Mouse (Mus musculus): ENCODE data around the gene Spin1. TPM values are rescaled to one million over a fixed set of nuclear protein-coding genes. Genes with fewer than 3 reads are reported as not detected.
"Not testable (repeated sequence)": the region's sequence is repeated elsewhere in the genome, so short reads cannot be mapped to it uniquely, and the experiment has no call there.

Gene Spin1
- polyA plus RNA-seq (2015; fragmentation: Nextera tagmentation; extraction: Ambion mirVana) = 125 and 131 TPM in 2 replicates

DNA sequence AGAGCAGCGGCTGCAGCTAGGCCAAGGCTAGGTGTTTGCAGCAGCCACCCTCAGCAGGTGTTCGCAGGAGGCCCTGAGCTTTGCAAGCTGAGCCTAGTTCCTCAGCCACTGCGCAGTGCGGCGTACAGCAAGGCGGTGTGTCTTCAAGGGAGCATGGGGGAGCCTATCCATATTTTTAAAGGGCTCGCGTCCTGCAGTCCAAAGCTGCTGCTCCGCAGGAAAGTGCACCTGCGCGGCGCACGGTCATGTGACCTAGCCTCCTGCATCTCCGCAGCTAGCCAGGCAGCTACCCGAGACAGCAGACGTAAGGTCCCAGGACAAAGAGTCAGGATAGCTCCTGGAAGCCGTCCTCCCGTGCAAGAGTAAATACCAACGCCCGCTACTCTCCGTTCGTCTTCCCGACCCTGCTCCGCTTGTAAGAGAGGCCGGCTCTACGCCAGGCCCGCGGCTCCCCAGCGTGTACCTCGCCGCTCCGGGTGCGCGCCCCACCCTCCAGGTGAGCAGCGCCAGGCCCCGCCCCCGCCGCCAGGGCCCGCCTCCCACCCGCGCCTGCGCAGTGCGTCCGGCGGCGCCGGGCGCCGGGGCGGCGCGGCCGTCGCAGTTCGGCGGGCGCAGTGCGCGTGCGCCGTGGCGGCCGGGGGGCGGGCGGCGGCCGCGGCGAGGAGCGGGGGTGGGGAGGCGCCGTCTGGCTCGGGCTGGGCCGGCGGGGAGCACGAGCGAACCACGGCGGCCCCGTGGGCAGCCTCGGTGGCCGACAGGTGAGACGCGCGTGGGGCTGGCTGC, at the start of gene Spin1:
TSS of gene Spin1 (plus strand) at position 648 of the 783 bp plus-strand sequence.
- Histone ChIP-seq H3K27ac (peak within 1 kb of the TSS; percentile 95), H3K9ac (peak within 1 kb of the TSS; percentile 98), H3K4me1 (peaks cover 28% of the 10 kb centered on the region), H3K27me3 (no peaks in the 10 kb centered on the region), H3K36me3 (peaks cover 21% of the 10 kb centered on the region), H3K9me3 (no peaks in the 10 kb centered on the region; the same call in 1 of the 2 replicates), H3K4me3 (peak within 1 kb of the TSS; percentile 73), H3K4me2 (replicated peaks) (peak within 1 kb of the TSS; percentile 95)
- under 1% methylated on average over 44 of the region's 85 CpGs for WGBS
- peak; percentile 83 for ATAC-seq (ENCODE audit: low FRiP score, low read depth)

DNA sequence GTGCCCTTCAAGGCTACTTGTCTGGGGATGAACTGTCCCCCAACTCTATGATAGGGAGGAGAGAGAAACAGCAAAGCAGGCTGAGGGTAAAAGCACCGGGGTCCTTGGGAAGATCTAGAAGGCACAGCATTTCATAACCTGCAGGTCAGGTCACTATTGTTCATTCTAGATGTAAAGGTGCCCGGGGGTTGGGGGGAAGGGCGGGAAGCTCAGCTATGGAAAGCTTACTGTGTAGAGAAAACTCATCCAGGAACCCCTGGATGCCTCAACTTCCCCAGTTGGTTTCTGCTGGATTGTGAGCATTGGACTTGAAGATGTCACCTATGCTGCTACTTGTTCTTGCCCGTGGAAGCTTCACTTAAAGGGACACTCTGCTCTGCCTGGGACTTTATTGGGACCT, 49.7 kb upstream of the Spin1 start:
- Histone ChIP-seq H3K4me3 (no peak overlapping the region), H3K9ac (no peak overlapping the region), H3K36me3 (no peaks in the 10 kb centered on the region), H3K4me1 (no peaks in the 10 kb centered on the region), H3K27me3 (no peaks in the 10 kb centered on the region), H3K27ac (no peak overlapping the region), H3K9me3 (no peaks in the 10 kb centered on the region), H3K4me2 (replicated peaks) (no peak overlapping the region)
- WGBS = 86% methylated on average over 4 of the region's 4 CpGs
- ATAC-seq (ENCODE audit: low FRiP score, low read depth) = no peak

DNA sequence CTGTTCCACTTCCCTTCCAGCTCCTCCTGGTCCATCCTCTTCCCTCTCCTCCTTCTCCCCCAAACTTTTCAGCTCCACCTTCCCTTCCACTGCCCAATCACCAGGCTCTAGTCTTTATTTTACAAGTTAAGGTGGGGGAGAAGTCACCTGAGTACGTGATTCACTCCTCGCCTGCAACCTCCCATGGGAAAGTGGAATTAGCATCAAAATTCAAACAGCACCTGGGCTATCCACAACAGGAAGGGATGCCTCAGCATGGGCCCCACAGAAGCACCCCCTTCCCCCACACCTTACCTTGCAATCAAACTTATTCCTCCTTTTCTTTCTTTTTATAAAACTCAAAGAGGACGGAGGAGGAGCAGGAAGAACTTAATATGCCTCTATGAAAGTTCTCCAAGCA, 48.3 kb upstream of the Spin1 start:
- H3K27ac ChIP-seq = no peak overlapping the region
- H3K4me3 ChIP-seq = no peak overlapping the region
- H3K27me3 ChIP-seq = no peaks in the 10 kb centered on the region
- H3K9ac ChIP-seq = no peak overlapping the region
- no peak overlapping the region for H3K4me2 ChIP-seq (replicated peaks)
- no peaks in the 10 kb centered on the region for H3K36me3 ChIP-seq
- no peaks in the 10 kb centered on the region for H3K4me1 ChIP-seq
- ATAC-seq (ENCODE audit: low FRiP score, low read depth) = no peak
- no peaks in the 10 kb centered on the region for H3K9me3 ChIP-seq
- 60% methylated on average over 3 of the region's 3 CpGs for WGBS

DNA sequence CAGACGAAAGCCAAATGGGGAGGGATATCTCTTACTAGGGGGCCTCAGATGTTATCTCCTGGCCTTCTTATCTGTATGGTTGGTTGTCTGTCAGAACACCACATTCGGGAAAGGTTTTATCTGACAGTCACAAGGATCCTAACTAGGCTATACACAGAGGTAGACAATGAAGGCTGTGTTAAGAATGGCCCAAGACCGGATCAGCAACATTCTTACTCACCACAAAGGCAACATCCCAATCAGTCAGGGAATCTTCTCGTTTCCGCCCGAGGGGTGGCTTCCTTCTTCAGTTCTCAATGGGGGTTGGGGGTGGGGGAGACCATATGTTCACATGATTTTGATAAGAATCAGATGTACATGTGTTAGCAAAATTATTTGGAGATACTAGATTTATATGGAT, 37.7 kb upstream of the Spin1 start:
- no peak for ATAC-seq (ENCODE audit: low FRiP score, low read depth)
- H3K9ac ChIP-seq = no peak overlapping the region

DNA sequence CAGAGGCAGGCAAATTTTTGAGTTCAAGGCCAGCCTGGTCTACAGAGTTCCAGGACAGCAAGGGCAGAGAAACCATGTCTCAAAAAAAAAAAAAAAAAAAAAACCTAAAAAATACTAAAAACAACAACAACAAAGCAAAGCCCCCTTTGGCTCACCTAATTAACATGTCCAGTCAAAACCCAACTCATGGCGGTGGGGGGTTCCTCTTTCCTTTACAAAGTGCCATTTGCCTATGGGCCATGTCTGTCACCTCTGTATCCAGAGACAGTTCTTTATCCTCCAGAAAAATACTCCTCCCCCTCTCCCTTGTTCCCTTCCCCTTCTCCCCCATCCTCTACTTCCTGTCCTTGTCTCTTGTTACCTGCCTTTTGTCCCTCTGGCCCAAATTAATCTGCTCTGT, 37.0 kb upstream of the Spin1 start:
- H3K27ac ChIP-seq = no peak overlapping the region
- no peak for ATAC-seq (ENCODE audit: low FRiP score, low read depth)
- H3K9ac ChIP-seq = no peak overlapping the region
- no peaks in the 10 kb centered on the region for H3K36me3 ChIP-seq
- H3K9me3 ChIP-seq = no peaks in the 10 kb centered on the region
- H3K4me1 ChIP-seq = no peaks in the 10 kb centered on the region
- H3K4me2 ChIP-seq (replicated peaks) = no peak overlapping the region
- no peak overlapping the region for H3K4me3 ChIP-seq
- H3K27me3 ChIP-seq = no peaks in the 10 kb centered on the region
- 80% methylated on average over 1 of the region's 1 CpGs for WGBS

More for the DNA sequence above, 37.7 kb upstream of the Spin1 start:
- H3K27ac ChIP-seq = no peak overlapping the region
- H3K4me3 ChIP-seq = no peak overlapping the region
- no peaks in the 10 kb centered on the region for H3K27me3 ChIP-seq
- WGBS = 71% methylated on average over 6 of the region's 6 CpGs
- H3K4me1 ChIP-seq = no peaks in the 10 kb centered on the region
- H3K9me3 ChIP-seq = no peaks in the 10 kb centered on the region
- no peak overlapping the region for H3K4me2 ChIP-seq (replicated peaks)
- H3K36me3 ChIP-seq = no peaks in the 10 kb centered on the region

DNA sequence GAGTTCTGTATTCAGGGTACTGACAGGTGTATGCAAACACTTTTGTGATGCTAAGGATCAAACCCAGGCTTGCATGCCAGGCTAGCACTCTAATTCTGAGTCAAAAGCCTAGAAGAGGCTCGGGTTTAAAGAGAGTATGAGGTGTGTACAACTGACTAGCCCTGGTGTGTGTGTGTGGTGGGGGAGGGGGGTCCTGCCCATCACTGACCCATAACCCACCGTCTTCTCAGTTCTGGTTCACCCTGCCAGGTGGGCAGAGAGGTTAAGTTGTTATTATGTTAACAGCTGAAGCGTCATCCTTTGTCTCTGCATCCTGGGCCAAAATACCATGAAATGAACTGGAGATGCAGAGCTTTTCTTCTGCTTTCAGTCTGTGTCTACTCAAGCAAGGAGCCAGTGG, 36.3 kb upstream of the Spin1 start:
- Histone ChIP-seq H3K4me2 (replicated peaks) (no peak overlapping the region), H3K36me3 (no peaks in the 10 kb centered on the region), H3K9me3 (no peaks in the 10 kb centered on the region), H3K4me1 (no peaks in the 10 kb centered on the region), H3K4me3 (no peak overlapping the region), H3K9ac (no peak overlapping the region), H3K27me3 (no peaks in the 10 kb centered on the region), H3K27ac (no peak overlapping the region)
- WGBS = 78% methylated on average over 3 of the region's 3 CpGs
- ATAC-seq (ENCODE audit: low FRiP score, low read depth) = no peak

DNA sequence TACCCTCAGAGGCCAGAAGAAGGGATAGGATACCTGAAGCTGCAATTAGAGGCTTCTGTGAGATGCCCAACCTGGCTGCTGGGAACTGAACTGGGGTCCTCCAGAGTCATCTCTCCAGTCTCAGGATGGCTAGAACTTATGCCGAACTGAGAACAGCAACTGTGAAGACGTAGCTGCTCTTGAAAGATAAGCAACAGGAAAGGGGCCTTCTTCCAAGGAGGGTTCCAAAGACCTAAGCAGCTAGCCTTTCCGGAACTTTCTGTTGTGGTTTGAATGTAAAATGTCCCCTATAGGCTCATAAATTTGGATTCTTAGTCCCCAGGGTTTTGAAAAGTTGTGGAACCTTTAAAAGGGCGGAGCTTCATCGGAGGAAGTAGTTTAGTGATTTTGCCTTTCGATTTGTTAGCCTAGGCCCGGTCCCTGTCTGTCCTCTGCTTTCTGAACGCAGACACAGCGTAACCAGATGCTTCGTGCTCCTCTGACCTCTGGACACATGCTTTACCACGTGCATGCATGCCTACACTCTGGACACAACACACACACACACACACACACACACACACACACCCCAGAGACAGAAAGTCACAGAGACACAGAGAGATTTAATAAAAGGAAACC, 29.5 kb upstream of the Spin1 start:
- Histone ChIP-seq H3K27ac (no peak overlapping the region; the same call in 1 of the 2 replicates), H3K9ac (no peak overlapping the region)
- 67% methylated on average over 11 of the region's 11 CpGs for WGBS

DNA sequence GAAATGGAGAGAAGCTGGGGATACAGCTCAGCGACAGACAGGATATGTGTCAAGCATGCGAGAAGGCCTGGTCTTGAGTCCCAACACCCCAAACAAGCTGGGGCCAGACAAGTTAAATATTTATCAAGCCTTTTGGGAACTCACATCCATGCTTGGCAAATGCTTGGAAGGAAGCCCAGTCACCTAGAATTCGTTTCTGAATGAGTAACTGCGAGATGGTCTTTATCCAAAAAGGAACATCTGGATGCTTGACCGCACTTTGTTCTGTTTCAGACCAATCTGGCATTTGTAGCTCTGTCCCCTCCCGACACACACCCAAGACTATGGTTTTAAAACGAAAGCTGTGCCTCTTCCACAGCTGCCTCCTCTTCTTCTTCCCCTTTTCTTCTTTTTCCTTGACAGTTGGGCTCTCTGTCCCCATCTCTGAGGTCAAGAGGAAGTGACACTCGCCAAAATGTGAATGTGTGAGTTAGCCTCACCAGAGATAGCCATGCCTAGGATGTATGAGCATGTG, 28.9 kb upstream of the Spin1 start:
- no peak overlapping the region for H3K4me3 ChIP-seq
- H3K27ac ChIP-seq = no peak overlapping the region
- peaks cover 19% of the 10 kb centered on the region for H3K4me1 ChIP-seq
- no peak for ATAC-seq (ENCODE audit: low FRiP score, low read depth)
- H3K4me2 ChIP-seq (replicated peaks) = no peak overlapping the region
- no peak overlapping the region for H3K9ac ChIP-seq
- H3K27me3 ChIP-seq = no peaks in the 10 kb centered on the region
- H3K9me3 ChIP-seq = no peaks in the 10 kb centered on the region
- no peaks in the 10 kb centered on the region for H3K36me3 ChIP-seq
- WGBS = 72% methylated on average over 8 of the region's 8 CpGs

More for the DNA sequence above, 29.5 kb upstream of the Spin1 start:
- no peak overlapping the region for H3K4me2 ChIP-seq (replicated peaks)
- ATAC-seq (ENCODE audit: low FRiP score, low read depth) = no peak
- no peaks in the 10 kb centered on the region for H3K27me3 ChIP-seq
- peaks cover 19% of the 10 kb centered on the region for H3K4me1 ChIP-seq
- no peaks in the 10 kb centered on the region for H3K9me3 ChIP-seq
- H3K36me3 ChIP-seq = no peaks in the 10 kb centered on the region
- H3K4me3 ChIP-seq = no peak overlapping the region

DNA sequence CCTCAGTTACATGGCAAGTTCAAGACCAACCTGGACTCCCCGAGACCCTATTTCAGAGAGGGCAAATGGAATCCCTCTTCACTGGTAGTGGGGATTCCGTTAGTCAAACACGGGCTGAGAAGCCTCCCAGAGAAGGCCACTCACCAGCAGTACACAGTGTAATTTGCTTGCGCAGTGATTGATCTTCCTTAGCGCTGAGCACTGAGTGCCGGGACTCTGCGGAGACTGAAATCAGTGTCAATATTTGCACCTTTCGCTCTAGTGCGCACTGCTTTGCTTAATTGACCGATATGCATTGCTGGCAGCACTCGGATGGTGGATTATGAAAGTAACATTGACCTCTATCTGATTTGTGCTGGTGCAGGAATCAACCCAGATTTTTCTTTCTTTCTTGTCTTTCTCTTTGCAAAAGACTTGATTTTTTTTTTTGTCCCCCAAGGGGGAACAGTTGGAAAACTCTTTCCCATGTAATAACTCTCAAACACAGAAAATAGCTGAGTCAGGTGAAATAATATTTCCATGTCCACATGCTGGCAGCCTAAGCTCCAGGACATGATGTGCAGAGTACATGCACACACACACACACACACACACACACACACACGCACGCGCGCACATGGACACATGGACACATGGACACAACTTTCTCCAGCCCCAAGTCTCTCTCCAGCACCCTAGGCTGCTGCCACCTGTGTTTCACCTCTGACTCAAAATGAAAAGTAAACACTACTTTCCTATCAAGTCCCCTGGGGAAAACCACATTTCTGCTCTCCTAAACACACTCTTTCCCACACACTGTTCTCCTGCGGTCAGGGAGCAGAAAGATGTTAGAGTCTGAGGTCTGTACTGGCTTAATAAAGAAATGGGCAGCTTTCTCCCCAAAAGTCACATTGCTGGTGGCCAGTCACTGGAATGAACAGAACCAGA, 27.5 kb upstream of the Spin1 start:
- WGBS = 86% methylated on average over 16 of the region's 16 CpGs
- peaks cover 19% of the 10 kb centered on the region for H3K4me1 ChIP-seq
- no peaks in the 10 kb centered on the region for H3K27me3 ChIP-seq
- no peak overlapping the region for H3K27ac ChIP-seq
- H3K4me2 ChIP-seq (replicated peaks) = no peak overlapping the region
- no peaks in the 10 kb centered on the region for H3K9me3 ChIP-seq
- no peaks in the 10 kb centered on the region for H3K36me3 ChIP-seq
- H3K9ac ChIP-seq = no peak overlapping the region
- no peak overlapping the region for H3K4me3 ChIP-seq
- no peak for ATAC-seq (ENCODE audit: low FRiP score, low read depth)

DNA sequence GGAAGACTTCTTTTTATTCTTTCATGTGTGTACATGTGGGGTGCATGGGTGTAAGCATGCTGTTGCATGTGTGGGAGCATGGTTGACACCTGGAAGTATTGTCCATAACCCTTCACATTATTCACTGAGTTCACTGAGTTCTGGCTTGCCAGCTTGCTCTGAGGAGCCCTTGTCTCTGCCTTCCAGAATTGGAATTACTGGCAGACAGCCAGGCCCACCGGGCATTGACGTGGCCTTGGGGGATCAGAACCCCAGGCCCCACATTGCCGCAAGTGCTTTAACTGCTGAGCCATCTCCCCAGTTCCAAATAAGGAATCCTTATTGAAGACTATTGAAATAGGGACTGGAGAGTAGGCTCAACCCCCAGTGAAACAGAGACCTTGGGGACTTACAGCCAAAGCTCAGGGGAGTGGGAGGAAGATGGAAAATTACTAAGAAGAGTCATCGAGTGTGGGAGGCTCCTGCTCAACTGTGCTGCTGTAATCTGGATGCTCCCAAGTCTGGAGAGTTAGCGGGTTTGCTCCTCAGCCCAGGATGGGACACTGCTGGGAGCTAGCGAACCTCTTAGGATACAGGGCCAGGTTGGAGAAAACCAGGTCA, 26.5 kb upstream of the Spin1 start:
- ATAC-seq (ENCODE audit: low FRiP score, low read depth) = no peak

DNA sequence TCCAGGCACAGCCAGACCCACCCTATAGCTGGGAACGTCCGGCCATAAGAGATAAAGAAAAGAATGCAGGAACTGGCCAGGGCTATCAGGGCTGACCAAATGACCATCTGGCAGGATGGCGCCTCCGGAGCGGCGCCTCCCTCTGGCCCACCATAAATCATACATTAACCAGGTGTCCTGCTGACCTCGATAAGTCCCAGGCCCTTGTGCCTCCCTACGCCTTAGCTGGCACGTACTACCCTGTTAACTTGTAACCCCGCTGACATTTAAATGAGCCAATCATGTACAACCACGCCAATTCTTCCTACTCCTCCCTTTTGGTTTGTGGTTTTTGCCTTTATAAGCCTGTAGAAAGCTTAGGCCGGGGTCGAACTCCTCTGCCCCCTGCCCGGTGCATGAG, 24.5 kb upstream of the Spin1 start:
- ATAC-seq (ENCODE audit: low FRiP score, low read depth); H3K27me3 ChIP-seq; H3K9ac ChIP-seq; H3K4me3 ChIP-seq; H3K36me3 ChIP-seq; H3K9me3 ChIP-seq; H3K4me2 ChIP-seq (replicated peaks); H3K27ac ChIP-seq: not testable (repeated sequence)
- H3K4me1 ChIP-seq = peaks cover 19% of the 10 kb centered on the region
- 85% methylated on average over 14 of the region's 14 CpGs for WGBS

More for the DNA sequence above, 26.5 kb upstream of the Spin1 start:
- Histone ChIP-seq H3K27ac (no peak overlapping the region), H3K27me3 (no peaks in the 10 kb centered on the region), H3K9ac (no peak overlapping the region), H3K9me3 (no peaks in the 10 kb centered on the region), H3K4me3 (no peak overlapping the region), H3K36me3 (no peaks in the 10 kb centered on the region), H3K4me1 (peaks cover 19% of the 10 kb centered on the region), H3K4me2 (replicated peaks) (no peak overlapping the region)
- 56% methylated on average over 6 of the region's 6 CpGs for WGBS
